Mouse (Mus musculus): ENCODE data around the gene Tnfrsf1a. TPM values are rescaled to one million over a fixed set of nuclear protein-coding genes. Genes with fewer than 3 reads are reported as not detected.

The Tnfrsf1a gene
- polyA plus RNA-seq, 1 experiment from 2014 or later, result 37.0 TPM

DNA sequence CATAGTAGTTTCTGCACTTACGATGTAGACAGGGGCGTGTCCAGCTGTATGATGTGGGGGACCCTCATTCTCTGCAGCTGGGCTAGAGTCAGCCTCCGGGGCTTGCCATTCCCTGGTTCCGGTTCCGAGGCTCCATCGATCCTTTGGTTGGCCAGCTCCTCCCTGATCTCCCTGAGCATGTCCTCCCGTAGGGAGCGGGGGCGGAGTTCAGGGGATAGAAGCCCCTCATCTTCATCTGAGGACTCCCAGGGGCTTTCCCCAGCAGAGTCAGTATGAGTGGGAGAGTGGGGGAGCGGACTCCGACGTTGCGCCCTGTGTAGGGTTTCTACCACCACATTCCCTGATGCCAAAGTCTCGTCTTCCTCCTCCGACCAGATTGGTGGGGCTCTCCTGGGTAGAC is 13.9 kb downstream of the Tnfrsf1a start:
- no peak for ATAC-seq (replicated peaks; ENCODE audit: insufficient number of reproducible peaks, low FRiP score, low TSS enrichment)
- Histone ChIP-seq H3K9me3 (replicated peaks; ENCODE audit: control insufficient read depth, low read length) (no peaks in the 10 kb centered on the region), H3K4me1 (ENCODE audit: control insufficient read depth, insufficient read depth, low read length) (peaks cover 15% of the 10 kb centered on the region), H3K4me3 (ENCODE audit: low read depth, low read length) (no peak overlapping the region), H3K27me3 (ENCODE audit: control insufficient read depth, insufficient read depth, low read length) (peaks cover 37% of the 10 kb centered on the region), H3K27ac (ENCODE audit: low read depth, low read length) (no peak overlapping the region), H3K36me3 (ENCODE audit: control insufficient read depth, insufficient read depth, low read length) (peaks cover 7% of the 10 kb centered on the region), H3K4me2 (peak overlapping the region; percentile 52), H3K9ac (ENCODE audit: low read depth, low read length) (peak overlapping the region; percentile 39; the same call in 1 of the 2 replicates)
- WGBS (ENCODE audit: insufficient replicate concordance), result 14% methylated on average over 15 of the region's 15 CpGs

DNA sequence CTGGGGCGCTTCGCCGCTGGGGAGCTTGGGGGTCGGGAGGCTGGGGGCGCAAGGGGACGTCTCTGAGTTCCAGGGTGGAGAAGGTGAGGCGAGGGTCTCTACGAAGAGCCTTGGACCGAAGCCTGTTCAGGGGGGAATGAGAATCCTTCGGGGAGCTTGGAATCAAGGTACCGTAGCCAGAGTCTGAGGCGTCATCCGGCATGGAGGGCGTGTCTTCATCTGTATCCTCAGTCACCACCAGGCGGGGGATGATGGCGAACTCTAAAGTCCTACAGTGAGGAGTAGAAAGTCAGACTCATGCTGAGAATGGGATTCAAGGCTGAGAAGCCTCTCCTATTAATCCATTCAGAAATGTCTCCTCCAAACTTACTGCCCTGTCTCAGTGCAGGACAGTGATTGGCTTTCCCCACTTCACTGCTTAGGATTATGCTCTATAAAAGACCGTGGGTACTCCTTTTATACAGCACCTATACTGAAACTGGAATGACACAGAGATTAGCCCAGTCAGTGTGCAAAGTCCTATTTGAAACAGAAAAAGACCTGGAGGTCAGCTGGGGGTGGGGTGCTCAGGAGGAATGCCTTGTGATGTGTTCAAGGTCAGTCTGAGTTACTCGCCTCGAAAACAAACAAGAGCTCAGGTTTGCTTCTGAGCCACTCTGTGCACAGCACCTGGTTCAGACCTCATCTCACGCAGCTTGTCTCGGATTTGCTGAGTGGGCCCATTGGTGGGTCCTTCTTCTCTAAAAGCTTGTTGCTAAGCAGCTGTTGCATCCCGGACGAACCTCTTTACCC is 14.5 kb downstream of the Tnfrsf1a start:
- Histone ChIP-seq H3K4me2 (peak overlapping the region; percentile 52), H3K27me3 (ENCODE audit: control insufficient read depth, insufficient read depth, low read length) (peaks cover 37% of the 10 kb centered on the region)

DNA sequence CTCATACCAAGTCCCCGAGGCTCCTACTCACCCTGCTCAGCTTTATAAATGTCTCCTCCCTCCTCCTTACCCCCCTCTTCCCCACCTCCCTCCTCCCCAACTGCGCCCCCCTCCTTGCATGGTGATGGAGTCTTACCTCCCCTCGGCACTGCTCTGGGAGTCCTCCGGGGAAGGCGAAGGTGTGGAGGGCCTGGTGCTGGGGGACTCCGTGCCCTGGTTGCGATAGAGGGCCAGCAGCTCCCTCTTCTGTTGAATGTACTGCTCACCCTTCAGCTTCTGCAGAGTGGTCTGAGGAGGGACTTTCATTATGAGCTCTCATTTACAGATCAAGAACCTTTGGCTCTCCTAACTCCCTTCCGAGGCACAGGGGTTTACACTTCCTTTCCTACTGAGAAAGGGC is 15.3 kb downstream of the Tnfrsf1a start:
- Histone ChIP-seq H3K9ac (ENCODE audit: low read depth, low read length) (0 out of 2 replicates have a peak overlapping the region, but pooled peaks have one; percentile 10), H3K27me3 (ENCODE audit: control insufficient read depth, insufficient read depth, low read length) (peaks cover 37% of the 10 kb centered on the region), H3K36me3 (ENCODE audit: control insufficient read depth, insufficient read depth, low read length) (peaks cover 3% of the 10 kb centered on the region; the same call in 1 of the 2 replicates), H3K27ac (ENCODE audit: low read depth, low read length) (no peak overlapping the region), H3K9me3 (replicated peaks; ENCODE audit: control insufficient read depth, low read length) (no peaks in the 10 kb centered on the region), H3K4me2 (peak overlapping the region; percentile 43), H3K4me3 (ENCODE audit: low read depth, low read length) (no peak overlapping the region), H3K4me1 (ENCODE audit: control insufficient read depth, insufficient read depth, low read length) (peaks cover 15% of the 10 kb centered on the region)
- ATAC-seq (replicated peaks; ENCODE audit: insufficient number of reproducible peaks, low FRiP score, low TSS enrichment), result no peak; the same call in 1 of the 2 replicates
- 6% methylated on average over 8 of the region's 8 CpGs for WGBS (ENCODE audit: insufficient replicate concordance)

More for the DNA sequence above, 14.5 kb downstream of the Tnfrsf1a start:
- no peak overlapping the region for H3K4me3 ChIP-seq (ENCODE audit: low read depth, low read length)
- no peak overlapping the region for H3K27ac ChIP-seq (ENCODE audit: low read depth, low read length)
- no peaks in the 10 kb centered on the region for H3K9me3 ChIP-seq (replicated peaks; ENCODE audit: control insufficient read depth, low read length)
- H3K9ac ChIP-seq (ENCODE audit: low read depth, low read length), result peak overlapping the region; percentile 39; the same call in 1 of the 2 replicates
- ATAC-seq (replicated peaks; ENCODE audit: insufficient number of reproducible peaks, low FRiP score, low TSS enrichment), result no peak
- peaks cover 3% of the 10 kb centered on the region for H3K36me3 ChIP-seq (ENCODE audit: control insufficient read depth, insufficient read depth, low read length)
- peaks cover 15% of the 10 kb centered on the region for H3K4me1 ChIP-seq (ENCODE audit: control insufficient read depth, insufficient read depth, low read length)
- 10% methylated on average over 23 of the region's 23 CpGs for WGBS (ENCODE audit: insufficient replicate concordance)

DNA sequence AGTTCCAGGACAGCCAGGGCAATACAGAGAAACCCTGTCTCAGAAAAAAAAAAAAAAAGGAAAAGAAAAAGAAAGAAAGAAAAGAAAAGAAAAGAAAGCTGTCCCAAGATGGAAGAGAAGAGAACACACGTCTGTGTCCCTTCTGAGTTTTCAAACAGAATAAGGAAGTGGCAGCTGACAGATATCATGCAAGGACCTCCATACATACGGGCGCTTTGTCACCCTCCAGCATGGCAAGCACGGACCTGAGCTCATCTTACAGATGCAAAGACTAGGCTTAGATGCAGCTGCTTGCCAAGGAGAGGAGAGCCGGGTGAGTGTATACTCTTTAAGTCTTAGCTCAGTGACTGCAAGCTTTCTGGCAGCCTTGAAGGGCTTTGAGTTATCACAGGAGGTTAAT is 16.4 kb downstream of the Tnfrsf1a start:
- H3K27ac ChIP-seq (ENCODE audit: low read depth, low read length), result no peak overlapping the region

DNA sequence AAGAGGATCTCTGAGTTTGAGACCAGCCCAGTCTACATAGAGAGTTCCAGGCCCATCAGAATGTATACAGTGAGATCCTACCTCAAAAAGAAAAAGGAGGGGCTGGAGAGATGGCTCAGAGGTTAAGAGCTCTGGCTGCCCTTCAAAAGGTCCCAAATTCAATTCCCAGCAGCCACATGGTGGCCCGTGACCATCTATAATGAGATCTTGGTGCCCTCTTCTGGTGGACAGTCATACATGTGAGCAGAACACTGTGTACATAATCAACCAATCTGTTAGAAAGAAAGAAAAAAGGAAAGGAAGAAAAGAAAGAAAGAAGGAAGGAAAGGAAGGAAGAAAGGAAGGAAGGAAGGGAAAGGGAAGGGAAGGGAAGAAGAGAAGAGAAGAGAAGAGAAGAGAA is 17.0 kb downstream of the Tnfrsf1a start:
- no peak for ATAC-seq (replicated peaks; ENCODE audit: insufficient number of reproducible peaks, low FRiP score, low TSS enrichment)
- no peaks in the 10 kb centered on the region for H3K9me3 ChIP-seq (replicated peaks; ENCODE audit: control insufficient read depth, low read length)
- no peak overlapping the region for H3K27ac ChIP-seq (ENCODE audit: low read depth, low read length)
- 76% methylated on average over 1 of the region's 1 CpGs for WGBS (ENCODE audit: insufficient replicate concordance)
- peaks cover 15% of the 10 kb centered on the region for H3K4me1 ChIP-seq (ENCODE audit: control insufficient read depth, insufficient read depth, low read length)
- H3K27me3 ChIP-seq (ENCODE audit: control insufficient read depth, insufficient read depth, low read length), result peaks cover 33% of the 10 kb centered on the region
- peaks cover 3% of the 10 kb centered on the region; the same call in 1 of the 2 replicates for H3K36me3 ChIP-seq (ENCODE audit: control insufficient read depth, insufficient read depth, low read length)
- H3K4me3 ChIP-seq (ENCODE audit: low read depth, low read length), result no peak overlapping the region
- H3K9ac ChIP-seq (ENCODE audit: low read depth, low read length), result no peak overlapping the region
- H3K4me2 ChIP-seq, result no peak overlapping the region

More for the DNA sequence above, 16.4 kb downstream of the Tnfrsf1a start:
- WGBS (ENCODE audit: insufficient replicate concordance), result 87% methylated on average over 5 of the region's 5 CpGs
- Histone ChIP-seq H3K9me3 (replicated peaks; ENCODE audit: control insufficient read depth, low read length) (no peaks in the 10 kb centered on the region), H3K4me3 (ENCODE audit: low read depth, low read length) (no peak overlapping the region), H3K27me3 (ENCODE audit: control insufficient read depth, insufficient read depth, low read length) (peaks cover 37% of the 10 kb centered on the region), H3K36me3 (ENCODE audit: control insufficient read depth, insufficient read depth, low read length) (peaks cover 3% of the 10 kb centered on the region; the same call in 1 of the 2 replicates), H3K4me1 (ENCODE audit: control insufficient read depth, insufficient read depth, low read length) (peaks cover 15% of the 10 kb centered on the region), H3K4me2 (no peak overlapping the region), H3K9ac (ENCODE audit: low read depth, low read length) (no peak overlapping the region)
- ATAC-seq (replicated peaks; ENCODE audit: insufficient number of reproducible peaks, low FRiP score, low TSS enrichment), result no peak

DNA sequence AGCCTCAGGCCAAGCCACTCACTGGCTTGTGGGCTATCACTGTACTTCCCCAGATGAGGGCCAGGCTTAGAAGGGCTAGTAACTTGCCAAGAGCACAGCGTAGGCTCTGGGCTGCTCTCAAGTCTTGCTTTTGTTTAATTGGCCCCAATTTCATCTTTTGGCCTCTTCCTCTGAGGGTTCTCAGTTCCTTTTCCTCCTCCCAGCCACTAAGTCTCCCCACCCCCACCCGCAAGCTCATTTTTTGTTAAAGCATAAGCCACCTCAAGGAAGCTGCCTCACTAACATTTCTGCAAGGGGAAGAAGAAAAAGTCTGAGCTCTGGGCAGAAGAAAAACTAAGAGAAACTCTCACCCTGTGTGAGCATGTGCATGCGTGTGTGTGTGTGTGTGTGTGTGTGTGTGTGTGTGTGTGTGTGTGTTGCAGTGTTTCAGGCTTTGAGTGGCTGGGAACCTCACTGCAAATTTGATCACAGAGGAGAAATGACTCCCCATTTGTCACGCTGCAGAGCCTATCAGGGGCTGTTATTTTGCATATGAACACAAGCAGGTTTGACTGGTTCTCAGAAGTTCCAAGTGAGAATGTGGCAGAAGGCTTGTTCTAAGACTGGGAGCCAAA is 18.7 kb downstream of the Tnfrsf1a start:
- H3K27me3 ChIP-seq (ENCODE audit: control insufficient read depth, insufficient read depth, low read length), result peaks cover 25% of the 10 kb centered on the region
- no peak for ATAC-seq (replicated peaks; ENCODE audit: insufficient number of reproducible peaks, low FRiP score, low TSS enrichment)
- no peak overlapping the region for H3K27ac ChIP-seq (ENCODE audit: low read depth, low read length)

DNA sequence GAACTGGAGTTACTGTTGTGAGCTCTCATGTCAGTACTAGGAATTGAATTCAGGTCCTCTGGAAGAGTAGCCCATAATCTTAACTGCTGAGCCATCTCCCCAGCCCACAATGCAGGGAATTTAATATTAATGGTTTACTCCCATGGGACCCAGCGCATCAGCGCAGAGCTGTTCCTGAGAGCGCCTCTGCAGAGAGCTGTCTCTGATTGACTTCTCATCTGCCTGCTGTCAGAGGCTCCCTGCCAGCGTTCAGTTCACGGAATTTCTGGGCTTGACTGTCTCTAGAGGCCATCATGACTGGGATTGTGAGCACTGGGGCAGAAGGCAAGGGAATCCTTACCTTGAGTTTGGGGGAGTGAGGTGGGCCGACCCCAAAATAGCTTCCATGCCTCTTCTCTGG is 27.9 kb downstream of the Tnfrsf1a start:
- 49% methylated on average over 6 of the region's 6 CpGs for WGBS (ENCODE audit: insufficient replicate concordance)
- H3K27me3 ChIP-seq (ENCODE audit: control insufficient read depth, insufficient read depth, low read length), result peaks cover 74% of the 10 kb centered on the region
- no peak overlapping the region for H3K9ac ChIP-seq (ENCODE audit: low read depth, low read length)
- H3K4me2 ChIP-seq, result no peak overlapping the region
- no peak overlapping the region for H3K4me3 ChIP-seq (ENCODE audit: low read depth, low read length)
- no peaks in the 10 kb centered on the region for H3K9me3 ChIP-seq (replicated peaks; ENCODE audit: control insufficient read depth, low read length)
- no peak for ATAC-seq (replicated peaks; ENCODE audit: insufficient number of reproducible peaks, low FRiP score, low TSS enrichment)
- no peak overlapping the region for H3K27ac ChIP-seq (ENCODE audit: low read depth, low read length)
- H3K4me1 ChIP-seq (ENCODE audit: control insufficient read depth, insufficient read depth, low read length), result peaks cover 24% of the 10 kb centered on the region
- H3K36me3 ChIP-seq (ENCODE audit: control insufficient read depth, insufficient read depth, low read length), result no peaks in the 10 kb centered on the region

More for the DNA sequence above, 18.7 kb downstream of the Tnfrsf1a start:
- 43% methylated on average over 4 of the region's 4 CpGs for WGBS (ENCODE audit: insufficient replicate concordance)
- no peak overlapping the region for H3K9ac ChIP-seq (ENCODE audit: low read depth, low read length)
- peaks cover 10% of the 10 kb centered on the region for H3K4me1 ChIP-seq (ENCODE audit: control insufficient read depth, insufficient read depth, low read length)
- no peak overlapping the region for H3K4me3 ChIP-seq (ENCODE audit: low read depth, low read length)
- H3K4me2 ChIP-seq, result no peak overlapping the region
- H3K9me3 ChIP-seq (replicated peaks; ENCODE audit: control insufficient read depth, low read length), result no peaks in the 10 kb centered on the region
- no peaks in the 10 kb centered on the region for H3K36me3 ChIP-seq (ENCODE audit: control insufficient read depth, insufficient read depth, low read length)

DNA sequence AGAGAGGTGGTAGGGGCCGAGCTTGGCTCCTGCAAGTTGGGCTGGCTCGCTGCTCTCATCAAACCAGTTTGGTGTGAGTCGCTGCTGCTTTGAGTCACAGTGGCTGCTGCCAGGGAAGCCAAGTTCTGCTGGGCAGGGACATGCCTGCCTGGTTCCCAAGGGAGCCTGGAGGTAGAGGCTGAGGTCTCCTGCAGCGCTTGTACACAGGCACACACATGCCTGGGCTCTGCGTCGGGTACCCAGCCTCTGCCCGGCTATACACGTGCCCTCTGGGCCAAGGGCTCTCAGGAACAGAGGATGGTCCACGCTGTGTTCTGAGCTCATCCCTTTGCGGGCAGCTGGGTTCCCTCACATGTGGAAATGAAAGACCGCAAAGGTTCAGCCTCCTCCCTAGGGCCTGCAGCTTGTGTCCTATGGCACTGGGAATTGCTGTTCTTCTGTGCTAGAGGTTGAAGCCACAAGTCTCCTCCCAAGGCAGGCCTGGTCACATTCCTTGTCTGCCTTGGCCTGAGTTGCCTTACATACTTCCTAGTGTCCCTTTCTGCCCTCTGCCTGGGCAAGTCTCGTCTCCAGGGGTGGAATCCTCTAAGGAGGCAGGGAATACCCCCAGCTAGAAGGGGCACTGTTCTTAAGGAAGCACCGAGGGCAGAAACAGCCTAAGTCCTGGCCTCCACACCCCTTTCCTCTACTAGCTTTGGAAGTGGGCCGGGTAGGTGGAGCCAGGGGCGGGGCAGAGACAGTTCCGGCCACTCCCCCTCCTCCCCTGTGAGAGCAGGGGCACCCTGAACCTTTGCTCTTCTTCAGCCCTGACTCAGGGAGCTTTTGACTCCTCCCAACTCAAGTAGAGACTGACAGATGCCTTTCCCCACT is 28.7 kb downstream of the Tnfrsf1a start:
- no peak overlapping the region for H3K4me3 ChIP-seq (ENCODE audit: low read depth, low read length)
- no peak overlapping the region for H3K27ac ChIP-seq (ENCODE audit: low read depth, low read length)
- peaks cover 75% of the 10 kb centered on the region for H3K27me3 ChIP-seq (ENCODE audit: control insufficient read depth, insufficient read depth, low read length)
- peak overlapping the region; percentile 30 for H3K4me2 ChIP-seq
- peaks cover 24% of the 10 kb centered on the region for H3K4me1 ChIP-seq (ENCODE audit: control insufficient read depth, insufficient read depth, low read length)
- ATAC-seq (replicated peaks; ENCODE audit: insufficient number of reproducible peaks, low FRiP score, low TSS enrichment), result no peak; the same call in 1 of the 2 replicates
- WGBS (ENCODE audit: insufficient replicate concordance), result 32% methylated on average over 16 of the region's 16 CpGs
- no peaks in the 10 kb centered on the region for H3K9me3 ChIP-seq (replicated peaks; ENCODE audit: control insufficient read depth, low read length)
- H3K9ac ChIP-seq (ENCODE audit: low read depth, low read length), result 0 out of 2 replicates have a peak overlapping the region, but pooled peaks have one; percentile 22
- no peaks in the 10 kb centered on the region for H3K36me3 ChIP-seq (ENCODE audit: control insufficient read depth, insufficient read depth, low read length)

Data from heart, embryonic 11.5 days (tissue).